Mouse (Mus musculus): ENCODE measurements around the gene Pnrc1. TPM values are rescaled to one million over a fixed set of nuclear protein-coding genes. Genes with fewer than 3 reads are reported as not detected.

The Pnrc1 gene
- total and polyA plus RNA-seq, 3 experiments = 27.8 to 35.3 (median 32.2) TPM

DNA sequence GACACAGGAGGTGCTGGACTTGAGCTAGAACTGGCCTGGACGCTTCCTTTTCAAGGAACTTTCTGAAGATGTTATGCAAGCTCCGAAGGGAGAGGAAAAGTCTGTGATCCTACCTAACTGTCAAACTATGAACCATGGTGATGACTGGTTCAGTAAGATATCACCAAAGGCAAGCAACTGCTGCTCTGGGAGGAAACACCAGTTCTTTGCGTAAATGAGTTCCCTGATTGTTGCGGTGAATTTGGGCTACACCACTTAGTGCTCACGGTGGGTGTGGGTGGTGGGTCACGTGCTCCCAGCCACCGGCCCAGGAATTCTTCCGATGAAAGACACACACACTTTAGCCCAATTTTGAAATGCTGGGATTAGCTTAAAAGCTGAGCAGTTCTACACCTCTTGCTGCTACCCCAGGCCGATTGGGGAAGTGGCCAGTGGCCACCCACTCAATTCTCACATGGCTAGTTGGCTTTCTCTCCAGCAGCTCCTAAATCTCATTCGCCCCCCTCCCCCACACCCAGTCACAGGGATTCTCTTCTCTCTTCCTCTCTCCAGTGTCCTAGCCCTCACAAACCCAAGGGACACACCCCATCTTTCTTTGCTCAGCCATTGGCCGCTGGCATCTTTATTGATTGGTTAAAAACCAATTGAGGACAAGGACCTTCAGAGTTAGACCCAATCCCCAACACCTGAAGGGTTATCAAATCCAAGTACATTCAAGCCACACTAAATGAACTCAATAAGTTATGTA is 24.8 kb downstream of the Pnrc1 start:
- Histone ChIP-seq H3K79me2 (replicated peaks; ENCODE audit: control insufficient read depth, extremely low read depth, insufficient read depth, poor library complexity, severe bottlenecking) (no peaks in the 10 kb centered on the region), H3K27me3 (replicated peaks) (no peaks in the 10 kb centered on the region), H3K4me2 (ENCODE audit: insufficient read depth, low read depth, poor library complexity, severe bottlenecking) (no peak overlapping the region), H3K36me3 (replicated peaks in 1 of 2; ENCODE audit: control insufficient read depth in 1 of 2, insufficient read depth in 1 of 2, low read length in 1 of 2) (peaks cover 0 to 11% of the 10 kb centered on the region in 2 experiments), H3K9ac (ENCODE audit: insufficient read depth, low read depth) (no peak overlapping the region), H3K27ac (ENCODE audit: insufficient read depth, low read depth) (no peak overlapping the region), H3K4me1 (ENCODE audit: control insufficient read depth in 1 of 2, insufficient read depth in 2 of 2) (peaks cover 4 to 7% of the 10 kb centered on the region in 2 experiments; a peak in 2 of 4 replicates), H3K9me3 (replicated peaks; ENCODE audit: low read length) (peaks cover 2% of the 10 kb centered on the region), H3K4me3 (replicated peaks in 1 of 3; ENCODE audit: low read depth in 2 of 3, low read length in 2 of 3, poor library complexity in 1 of 3) (no peak overlapping the region)
- TF ChIP-seq ZC3H11A (IDR thresholded peaks at IDR 0.05; ENCODE audit: low read depth, low read length) (no peak), RCOR1 (conservative IDR thresholded peaks at IDR 0.05; ENCODE audit: low read depth, low read length) (no peak), ZKSCAN1 (IDR thresholded peaks at IDR 0.05; ENCODE audit: borderline replicate concordance, low read depth, low read length) (no peak), ETS1 (conservative IDR thresholded peaks at IDR 0.05; ENCODE audit: low read depth, low read length) (no peak), POLR2AphosphoS2 (IDR thresholded peaks at IDR 0.05; ENCODE audit: low read depth, low read length) (no peak), USF2 (conservative IDR thresholded peaks at IDR 0.05; ENCODE audit: low read depth, low read length) (no peak), RAD21 (IDR thresholded peaks at IDR 0.05; ENCODE audit: low read depth, low read length) (no peak), NELFE (IDR thresholded peaks at IDR 0.05; ENCODE audit: low read depth, low read length) (no peak), NRF1 (IDR thresholded peaks at IDR 0.05; ENCODE audit: low read depth, low read length) (no peak), TBP (conservative IDR thresholded peaks at IDR 0.05; ENCODE audit: low read depth, low read length) (no peak)
- in situ Hi-C loops (cut with MboI; ENCODE audit: low pct_ligation_motif_present, low pct_unique_long_range_greater_than_20kb, low sequenced_read_pairs) (no loop called here), dilution Hi-C loops (cut with MboI; ENCODE audit: extremely low pct_ligation_motif_present, extremely low pct_unique_long_range_greater_than_20kb, low sequenced_read_pairs) (no loop called here)
- no peak for DNase-seq (ENCODE audit: extremely low read depth)

DNA sequence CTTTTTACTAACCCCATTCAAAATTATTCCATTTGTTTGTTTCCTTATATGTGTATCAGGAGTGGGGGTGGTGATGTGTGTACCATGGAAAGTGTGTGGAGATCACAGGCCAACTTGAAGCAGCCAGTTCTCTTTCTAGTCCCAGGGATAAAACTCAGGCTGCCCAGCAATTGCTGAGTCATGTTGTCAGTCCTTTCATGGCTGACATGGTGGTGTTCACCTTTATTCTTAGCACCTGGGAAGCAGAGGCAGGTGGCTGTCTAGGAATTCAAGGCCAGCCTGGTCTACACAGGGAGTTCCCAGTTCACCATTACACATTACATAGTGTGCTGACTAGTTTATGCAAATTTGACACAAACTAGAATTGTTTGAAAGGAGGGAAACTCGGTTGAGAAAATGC is 27.1 kb downstream of the Pnrc1 start:
- Histone ChIP-seq H3K27me3 (replicated peaks) (no peaks in the 10 kb centered on the region), H3K4me3 (replicated peaks in 1 of 3; ENCODE audit: low read depth in 2 of 3, low read length in 2 of 3, poor library complexity in 1 of 3) (no peak overlapping the region), H3K4me1 (ENCODE audit: control insufficient read depth in 1 of 2, insufficient read depth in 2 of 2) (peaks cover 4 to 7% of the 10 kb centered on the region in 2 experiments; a peak in 2 of 4 replicates), H3K9me3 (replicated peaks; ENCODE audit: low read length) (peaks cover 2% of the 10 kb centered on the region), H3K4me2 (ENCODE audit: insufficient read depth, low read depth, poor library complexity, severe bottlenecking) (no peak overlapping the region), H3K36me3 (replicated peaks in 1 of 2; ENCODE audit: control insufficient read depth in 1 of 2, insufficient read depth in 1 of 2, low read length in 1 of 2) (peaks cover 0 to 5% of the 10 kb centered on the region in 2 experiments), H3K9ac (ENCODE audit: insufficient read depth, low read depth) (no peak overlapping the region), H3K27ac (ENCODE audit: insufficient read depth, low read depth) (no peak overlapping the region), H3K79me2 (replicated peaks; ENCODE audit: control insufficient read depth, extremely low read depth, insufficient read depth, poor library complexity, severe bottlenecking) (no peaks in the 10 kb centered on the region)
- no peak for DNase-seq (ENCODE audit: extremely low read depth)
- in situ Hi-C loops (cut with MboI; ENCODE audit: low pct_ligation_motif_present, low pct_unique_long_range_greater_than_20kb, low sequenced_read_pairs) (no loop called here), dilution Hi-C loops (cut with MboI; ENCODE audit: extremely low pct_ligation_motif_present, extremely low pct_unique_long_range_greater_than_20kb, low sequenced_read_pairs) (no loop called here)
- TF ChIP-seq TBP (conservative IDR thresholded peaks at IDR 0.05; ENCODE audit: low read depth, low read length) (no peak), ZC3H11A (IDR thresholded peaks at IDR 0.05; ENCODE audit: low read depth, low read length) (no peak)

DNA sequence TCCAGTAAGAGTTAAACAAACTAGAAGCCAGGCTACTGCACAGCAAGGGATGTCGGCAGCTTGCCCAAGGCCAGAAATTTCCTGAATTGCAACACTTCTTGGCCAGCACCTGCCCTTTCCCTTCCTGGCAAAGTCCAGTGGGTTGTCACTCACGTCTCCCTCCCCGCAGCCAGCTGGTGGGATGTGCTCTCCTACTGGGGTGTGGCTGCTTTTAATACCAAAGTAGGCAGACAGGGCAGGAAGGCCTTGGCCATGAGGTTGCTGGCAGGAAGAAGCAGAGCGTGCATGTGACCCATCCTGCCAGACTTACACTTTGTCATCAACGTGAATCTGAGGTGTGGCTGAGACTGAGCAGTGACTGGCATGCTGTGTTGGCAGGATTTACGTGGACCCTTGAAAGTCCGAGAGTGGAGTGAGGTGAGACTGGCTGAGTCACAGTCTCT is 28.6 kb downstream of the Pnrc1 start:
- peaks cover 0 to 3% of the 10 kb centered on the region in 2 experiments for H3K36me3 ChIP-seq (replicated peaks in 1 of 2; ENCODE audit: control insufficient read depth in 1 of 2, insufficient read depth in 1 of 2, low read length in 1 of 2)
- H3K4me3 ChIP-seq (replicated peaks in 1 of 3; ENCODE audit: low read depth in 2 of 3, low read length in 2 of 3, poor library complexity in 1 of 3) = no peak overlapping the region
- no peaks in the 10 kb centered on the region for H3K79me2 ChIP-seq (replicated peaks; ENCODE audit: control insufficient read depth, extremely low read depth, insufficient read depth, poor library complexity, severe bottlenecking)
- no peak overlapping the region for H3K9ac ChIP-seq (ENCODE audit: insufficient read depth, low read depth)
- peaks cover 4 to 7% of the 10 kb centered on the region in 2 experiments; a peak in 2 of 4 replicates for H3K4me1 ChIP-seq (ENCODE audit: control insufficient read depth in 1 of 2, insufficient read depth in 2 of 2)
- no peak overlapping the region for H3K27ac ChIP-seq (ENCODE audit: insufficient read depth, low read depth)
- no peak overlapping the region for H3K4me2 ChIP-seq (ENCODE audit: insufficient read depth, low read depth, poor library complexity, severe bottlenecking)
- peaks cover 2% of the 10 kb centered on the region for H3K9me3 ChIP-seq (replicated peaks; ENCODE audit: low read length)
- TF ChIP-seq TCF12 (IDR thresholded peaks at IDR 0.05; ENCODE audit: low read depth, low read length) (no peak), PAX5 (IDR thresholded peaks at IDR 0.05; ENCODE audit: low read length) (no peak), USF1 (IDR thresholded peaks at IDR 0.05; ENCODE audit: low read depth, low read length) (no peak), POLR2AphosphoS2 (IDR thresholded peaks at IDR 0.05; ENCODE audit: low read depth, low read length) (no peak), NELFE (IDR thresholded peaks at IDR 0.05; ENCODE audit: low read depth, low read length) (no peak)
- H3K27me3 ChIP-seq (replicated peaks) = no peaks in the 10 kb centered on the region
- in situ Hi-C loops (cut with MboI; ENCODE audit: low pct_ligation_motif_present, low pct_unique_long_range_greater_than_20kb, low sequenced_read_pairs) = no loop called here
- DNase-seq (ENCODE audit: extremely low read depth) = no peak
- dilution Hi-C loops (cut with MboI; ENCODE audit: extremely low pct_ligation_motif_present, extremely low pct_unique_long_range_greater_than_20kb, low sequenced_read_pairs) = no loop called here
